Mouse (Mus musculus) brain, embryonic 14.5 days (tissue): ENCODE measurements around the gene Olfm1.

ENCODE experiments used
- CTCF ChIP-seq: fragments of 200-500 bp; IDR thresholded peaks from 2 replicates; pipeline ENCODE4 v1.5.1; 2012; ENCODE audit warnings: inconsistent platforms, mild to moderate bottlenecking, moderate library complexity, borderline replicate concordance; ENCODE audit not compliant: insufficient read depth, insufficient read length; ENCODE audit errors: extremely low read depth
- POLR2A ChIP-seq: fragments of 200-500 bp; IDR thresholded peaks from 2 replicates; pipeline ENCODE4 v1.6.1; 2012; ENCODE audit warnings: mild to moderate bottlenecking, inconsistent platforms, borderline replicate concordance; ENCODE audit not compliant: poor library complexity, insufficient read depth, insufficient read length, severe bottlenecking; ENCODE audit errors: extremely low read depth

- no peak for TF ChIP-seq CTCF
- no peak for TF ChIP-seq POLR2A
Measured at GRCm38 (mm10) chr2:28216211-28216775, 23.5 kb downstream of the Olfm1 start.
